Mouse (Mus musculus) left cerebral cortex, adult 11 months (tissue): ENCODE results near the gene Zfp873.
"Not testable (repeated sequence)": the region's sequence is repeated elsewhere in the genome, so short reads cannot be mapped to it uniquely, and the experiment has no call there.

Experiments
- DNase-seq: peaks from one replicate; pipeline ENCODE4 v3.0.0; 2022; ENCODE audit warnings: low spot score

Gene Zfp873

GRCm38 (mm10) chr10:82047597-82048459 is at the start of gene Zfp873:
TSS of gene Zfp873 (plus strand) at chr10:82048123.
- DNase-seq: peak; percentile 92

GRCm38 (mm10) chr10:82003209-82003608 is 44.7 kb upstream of the Zfp873 start:
- not testable (repeated sequence) for DNase-seq

- DNase-seq: not testable (repeated sequence)
Observed at GRCm38 (mm10) chr10:82004822-82005221, 43.1 kb upstream of the Zfp873 start.

GRCm38 (mm10) chr10:82042191-82042590 is 5.7 kb upstream of the Zfp873 start:
- DNase-seq: no peak

GRCm38 (mm10) chr10:82046603-82047002 is 1.3 kb upstream of the Zfp873 start:
- DNase-seq: no peak

- DNase-seq: not testable (repeated sequence)
Observed at GRCm38 (mm10) chr10:82048460-82048804, 509 bp downstream of the Zfp873 start.

GRCm38 (mm10) chr10:82082728-82083621 is 35.1 kb downstream of the Zfp873 start, which contains the start of gene BC024063:
TSS of gene BC024063 (plus strand) at chr10:82083353.
- peak; percentile 76 for DNase-seq

- DNase-seq: not testable (repeated sequence)
Observed at GRCm38 (mm10) chr10:82083622-82083971, 35.7 kb downstream of the Zfp873 start.
